Mouse (Mus musculus): ENCODE measurements at regions not wholly inside any gene's neighbourhood (a gene's known extent, or its start where the extent isn't known, plus 50 kb on each side); places are given as distances from the start of the nearest gene placed in this dataset.

GRCm38 (mm10) chr14:100561884-100562283 is 277.4 kb upstream of the Klf12 start:
- H3K27me3 ChIP-seq (ENCODE audit: control insufficient read depth, insufficient read depth, low read length), result no peaks in the 10 kb centered on the region
- no peaks in the 10 kb centered on the region for H3K36me3 ChIP-seq (ENCODE audit: control insufficient read depth, insufficient read depth, low read length)
- WGBS, result 83% methylated on average over 3 of the region's 3 CpGs
- TF ChIP-seq POLR2A (IDR thresholded peaks at IDR 0.05; ENCODE audit: control insufficient read depth, extremely low read depth, insufficient read depth, low read length, poor library complexity), result no peak
- TF ChIP-seq CTCF (IDR thresholded peaks at IDR 0.05; ENCODE audit: borderline replicate concordance, control insufficient read depth, extremely low read depth, insufficient read depth, low read length, poor library complexity), result no peak
- no peaks in the 10 kb centered on the region for H3K4me1 ChIP-seq (replicated peaks; ENCODE audit: control insufficient read depth, insufficient read depth, low read length)
- H3K27ac ChIP-seq (ENCODE audit: control insufficient read depth, insufficient read depth, low read length), result no peak overlapping the region
- DNase-seq, result no peak
- H3K4me3 ChIP-seq (ENCODE audit: control insufficient read depth, insufficient read depth, low read length), result no peak overlapping the region

GRCm38 (mm10) chr14:100558378-100558777 is 273.9 kb upstream of the Klf12 start:
- WGBS, result 47% methylated on average over 4 of the region's 4 CpGs
- no peaks in the 10 kb centered on the region for H3K36me3 ChIP-seq (ENCODE audit: control insufficient read depth, insufficient read depth, low read length)
- no peak overlapping the region for H3K4me3 ChIP-seq (ENCODE audit: control insufficient read depth, insufficient read depth, low read length)
- TF ChIP-seq CTCF (IDR thresholded peaks at IDR 0.05; ENCODE audit: borderline replicate concordance, control insufficient read depth, extremely low read depth, insufficient read depth, low read length, poor library complexity), result no peak
- no peak for TF ChIP-seq POLR2A (IDR thresholded peaks at IDR 0.05; ENCODE audit: control insufficient read depth, extremely low read depth, insufficient read depth, low read length, poor library complexity)
- no peak overlapping the region for H3K27ac ChIP-seq (ENCODE audit: control insufficient read depth, insufficient read depth, low read length)
- H3K27me3 ChIP-seq (ENCODE audit: control insufficient read depth, insufficient read depth, low read length), result no peaks in the 10 kb centered on the region
- DNase-seq, result no peak
- no peaks in the 10 kb centered on the region for H3K4me1 ChIP-seq (replicated peaks; ENCODE audit: control insufficient read depth, insufficient read depth, low read length)

- WGBS, result 85% methylated on average over 2 of the region's 2 CpGs
- Histone ChIP-seq H3K27ac (ENCODE audit: control insufficient read depth, insufficient read depth, low read length) (no peak overlapping the region), H3K27me3 (ENCODE audit: control insufficient read depth, insufficient read depth, low read length) (no peaks in the 10 kb centered on the region), H3K36me3 (ENCODE audit: control insufficient read depth, insufficient read depth, low read length) (no peaks in the 10 kb centered on the region), H3K4me3 (ENCODE audit: control insufficient read depth, insufficient read depth, low read length) (no peak overlapping the region), H3K4me1 (replicated peaks; ENCODE audit: control insufficient read depth, insufficient read depth, low read length) (no peaks in the 10 kb centered on the region)
- DNase-seq, result no peak
- TF ChIP-seq CTCF (IDR thresholded peaks at IDR 0.05; ENCODE audit: borderline replicate concordance, control insufficient read depth, extremely low read depth, insufficient read depth, low read length, poor library complexity) (no peak), POLR2A (IDR thresholded peaks at IDR 0.05; ENCODE audit: control insufficient read depth, extremely low read depth, insufficient read depth, low read length, poor library complexity) (no peak)
Measured at GRCm38 (mm10) chr14:100552466-100552865, 268.0 kb upstream of the Klf12 start.

- WGBS, result 90% methylated on average over 3 of the region's 3 CpGs
- TF ChIP-seq CTCF (IDR thresholded peaks at IDR 0.05; ENCODE audit: borderline replicate concordance, control insufficient read depth, extremely low read depth, insufficient read depth, low read length, poor library complexity) (no peak), POLR2A (IDR thresholded peaks at IDR 0.05; ENCODE audit: control insufficient read depth, extremely low read depth, insufficient read depth, low read length, poor library complexity) (no peak)
- Histone ChIP-seq H3K36me3 (ENCODE audit: control insufficient read depth, insufficient read depth, low read length) (no peaks in the 10 kb centered on the region), H3K27ac (ENCODE audit: control insufficient read depth, insufficient read depth, low read length) (no peak overlapping the region), H3K27me3 (ENCODE audit: control insufficient read depth, insufficient read depth, low read length) (no peaks in the 10 kb centered on the region), H3K4me3 (ENCODE audit: control insufficient read depth, insufficient read depth, low read length) (no peak overlapping the region), H3K4me1 (replicated peaks; ENCODE audit: control insufficient read depth, insufficient read depth, low read length) (no peaks in the 10 kb centered on the region)
- no peak for DNase-seq
Measured at GRCm38 (mm10) chr14:100550266-100550665, 265.8 kb upstream of the Klf12 start.

GRCm38 (mm10) chr14:100530217-100530616 is 245.7 kb upstream of the Klf12 start:
- no peak overlapping the region for H3K4me3 ChIP-seq (ENCODE audit: control insufficient read depth, insufficient read depth, low read length)
- no peaks in the 10 kb centered on the region for H3K36me3 ChIP-seq (ENCODE audit: control insufficient read depth, insufficient read depth, low read length)
- TF ChIP-seq CTCF (IDR thresholded peaks at IDR 0.05; ENCODE audit: borderline replicate concordance, control insufficient read depth, extremely low read depth, insufficient read depth, low read length, poor library complexity), result no peak
- no peak for TF ChIP-seq POLR2A (IDR thresholded peaks at IDR 0.05; ENCODE audit: control insufficient read depth, extremely low read depth, insufficient read depth, low read length, poor library complexity)
- DNase-seq, result no peak
- WGBS, result 86% methylated on average over 2 of the region's 2 CpGs
- H3K27ac ChIP-seq (ENCODE audit: control insufficient read depth, insufficient read depth, low read length), result no peak overlapping the region
- H3K4me1 ChIP-seq (replicated peaks; ENCODE audit: control insufficient read depth, insufficient read depth, low read length), result no peaks in the 10 kb centered on the region
- no peaks in the 10 kb centered on the region for H3K27me3 ChIP-seq (ENCODE audit: control insufficient read depth, insufficient read depth, low read length)

GRCm38 (mm10) chr14:100529758-100530157 is 245.3 kb upstream of the Klf12 start:
- Histone ChIP-seq H3K36me3 (ENCODE audit: control insufficient read depth, insufficient read depth, low read length) (no peaks in the 10 kb centered on the region), H3K4me1 (replicated peaks; ENCODE audit: control insufficient read depth, insufficient read depth, low read length) (no peaks in the 10 kb centered on the region), H3K4me3 (ENCODE audit: control insufficient read depth, insufficient read depth, low read length) (no peak overlapping the region), H3K27me3 (ENCODE audit: control insufficient read depth, insufficient read depth, low read length) (no peaks in the 10 kb centered on the region), H3K27ac (ENCODE audit: control insufficient read depth, insufficient read depth, low read length) (no peak overlapping the region)
- WGBS, result 100% methylated on average over 1 of the region's 1 CpGs
- DNase-seq, result no peak
- TF ChIP-seq POLR2A (IDR thresholded peaks at IDR 0.05; ENCODE audit: control insufficient read depth, extremely low read depth, insufficient read depth, low read length, poor library complexity) (no peak), CTCF (IDR thresholded peaks at IDR 0.05; ENCODE audit: borderline replicate concordance, control insufficient read depth, extremely low read depth, insufficient read depth, low read length, poor library complexity) (no peak)

- H3K36me3 ChIP-seq (ENCODE audit: control insufficient read depth, insufficient read depth, low read length), result no peaks in the 10 kb centered on the region
- 78% methylated on average over 2 of the region's 2 CpGs for WGBS
- DNase-seq, result no peak
- TF ChIP-seq CTCF (IDR thresholded peaks at IDR 0.05; ENCODE audit: borderline replicate concordance, control insufficient read depth, extremely low read depth, insufficient read depth, low read length, poor library complexity) (no peak), POLR2A (IDR thresholded peaks at IDR 0.05; ENCODE audit: control insufficient read depth, extremely low read depth, insufficient read depth, low read length, poor library complexity) (no peak)
- H3K4me1 ChIP-seq (replicated peaks; ENCODE audit: control insufficient read depth, insufficient read depth, low read length), result no peaks in the 10 kb centered on the region
- no peaks in the 10 kb centered on the region for H3K27me3 ChIP-seq (ENCODE audit: control insufficient read depth, insufficient read depth, low read length)
- H3K27ac ChIP-seq (ENCODE audit: control insufficient read depth, insufficient read depth, low read length), result no peak overlapping the region
- H3K4me3 ChIP-seq (ENCODE audit: control insufficient read depth, insufficient read depth, low read length), result no peak overlapping the region
Measured at GRCm38 (mm10) chr14:100509396-100509795, 224.9 kb upstream of the Klf12 start.
